Mouse (Mus musculus) hindbrain, embryonic 10.5 days (tissue): ENCODE measurements around the gene Slc15a5. TPM values are rescaled to one million over a fixed set of nuclear protein-coding genes. Genes with fewer than 3 reads are reported as not detected.

Experiments
- DNase-seq: peaks from one replicate; pipeline ENCODE4 v3.0.0-alpha.2; 2017; ENCODE audit warnings: low spot score
- H3K27ac ChIP-seq: fragments of 300-500 bp; sonication (generic); 2 replicates; pipeline ENCODE4 v1.5.1; 2016; ENCODE audit warnings: mild to moderate bottlenecking, moderate library complexity
- H3K27me3 ChIP-seq: fragments of 300-500 bp; sonication (generic); 2 replicates; pipeline ENCODE4 v1.6.1; 2016; ENCODE audit warnings: mild to moderate bottlenecking; ENCODE audit not compliant: poor library complexity, insufficient read depth, severe bottlenecking
- H3K36me3 ChIP-seq: fragments of 300-500 bp; sonication (generic); 2 replicates; pipeline ENCODE4 v1.6.1; 2016; ENCODE audit warnings: mild to moderate bottlenecking, moderate library complexity
- H3K4me1 ChIP-seq: fragments of 300-500 bp; sonication (generic); replicated peaks from 2 replicates; pipeline ENCODE4 v1.6.1; 2016; ENCODE audit warnings: mild to moderate bottlenecking
- H3K4me3 ChIP-seq: fragments of 300-500 bp; sonication (generic); 2 replicates; pipeline ENCODE4 v1.5.1; 2016; ENCODE audit warnings: mild to moderate bottlenecking, moderate library complexity
- H3K9me3 ChIP-seq: fragments of 300-500 bp; sonication (generic); 2 replicates; pipeline ENCODE4 v1.6.1; 2016; ENCODE audit warnings: mild to moderate bottlenecking, moderate library complexity
- WGBS: fragments of 180-500 bp; shearing (Covaris S2); methylation state at CpG from one replicate; pipeline ENCODE4 v1.1.7; 2016; 5-methylcytosine and 5-hydroxymethylcytosine counted together
- polyA plus RNA-seq: library from polyadenylated mRNA; unstranded; fragments of >200 nt; fragmentation: Nextera tagmentation; extraction: Ambion mirVana; gene quantifications from 2 replicates; pipeline ENCODE4 v1.2.1, GENCODE M21; 2016

The Slc15a5 gene
- polyA plus RNA-seq, 1 experiment from 2014 or later = not detected

- 100% methylated on average over 1 of the region's 1 CpGs for WGBS
- H3K27me3 ChIP-seq = no peaks in the 10 kb centered on the region
- H3K9me3 ChIP-seq = no peaks in the 10 kb centered on the region
- H3K4me1 ChIP-seq = no peaks in the 10 kb centered on the region
- H3K36me3 ChIP-seq = no peaks in the 10 kb centered on the region
- no peak overlapping the region for H3K4me3 ChIP-seq
- DNase-seq = no peak
- no peak overlapping the region for H3K27ac ChIP-seq
These were observed 4.0 kb downstream of the Slc15a5 start for GRCm38 (mm10) chr6:138075723-138076122.

DNA sequence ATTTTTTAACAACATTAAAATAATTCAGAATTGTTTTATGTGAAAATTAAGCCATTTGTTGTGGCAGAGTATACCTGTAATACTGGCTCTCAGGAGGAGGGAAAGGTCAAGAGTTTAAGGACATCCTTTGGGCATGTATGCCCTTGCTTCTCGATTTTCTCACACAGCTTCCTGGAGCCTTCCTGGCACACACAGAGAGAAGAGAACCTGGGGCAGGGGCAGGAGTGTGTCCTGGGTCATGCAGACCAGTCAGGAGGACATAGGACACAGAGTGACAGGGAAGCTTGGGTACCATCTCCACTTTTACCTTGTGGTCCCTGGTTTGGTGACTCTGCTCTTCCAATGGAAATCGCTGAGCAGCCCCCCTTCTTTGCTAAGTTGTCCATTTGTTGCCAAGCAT is 6.2 kb downstream of the Slc15a5 start:
- Histone ChIP-seq H3K27me3 (no peaks in the 10 kb centered on the region), H3K4me1 (no peaks in the 10 kb centered on the region), H3K4me3 (no peak overlapping the region), H3K36me3 (no peaks in the 10 kb centered on the region), H3K27ac (no peak overlapping the region), H3K9me3 (no peaks in the 10 kb centered on the region)
- DNase-seq = no peak
- WGBS = 87% methylated on average over 2 of the region's 2 CpGs

- Histone ChIP-seq H3K27me3 (no peaks in the 10 kb centered on the region), H3K9me3 (no peaks in the 10 kb centered on the region), H3K4me1 (no peaks in the 10 kb centered on the region), H3K36me3 (no peaks in the 10 kb centered on the region), H3K27ac (no peak overlapping the region), H3K4me3 (no peak overlapping the region)
- DNase-seq = no peak
- WGBS = 85% methylated on average over 8 of the region's 8 CpGs
These were observed 6.8 kb downstream of the Slc15a5 start for GRCm38 (mm10) chr6:138072963-138073339.

DNA sequence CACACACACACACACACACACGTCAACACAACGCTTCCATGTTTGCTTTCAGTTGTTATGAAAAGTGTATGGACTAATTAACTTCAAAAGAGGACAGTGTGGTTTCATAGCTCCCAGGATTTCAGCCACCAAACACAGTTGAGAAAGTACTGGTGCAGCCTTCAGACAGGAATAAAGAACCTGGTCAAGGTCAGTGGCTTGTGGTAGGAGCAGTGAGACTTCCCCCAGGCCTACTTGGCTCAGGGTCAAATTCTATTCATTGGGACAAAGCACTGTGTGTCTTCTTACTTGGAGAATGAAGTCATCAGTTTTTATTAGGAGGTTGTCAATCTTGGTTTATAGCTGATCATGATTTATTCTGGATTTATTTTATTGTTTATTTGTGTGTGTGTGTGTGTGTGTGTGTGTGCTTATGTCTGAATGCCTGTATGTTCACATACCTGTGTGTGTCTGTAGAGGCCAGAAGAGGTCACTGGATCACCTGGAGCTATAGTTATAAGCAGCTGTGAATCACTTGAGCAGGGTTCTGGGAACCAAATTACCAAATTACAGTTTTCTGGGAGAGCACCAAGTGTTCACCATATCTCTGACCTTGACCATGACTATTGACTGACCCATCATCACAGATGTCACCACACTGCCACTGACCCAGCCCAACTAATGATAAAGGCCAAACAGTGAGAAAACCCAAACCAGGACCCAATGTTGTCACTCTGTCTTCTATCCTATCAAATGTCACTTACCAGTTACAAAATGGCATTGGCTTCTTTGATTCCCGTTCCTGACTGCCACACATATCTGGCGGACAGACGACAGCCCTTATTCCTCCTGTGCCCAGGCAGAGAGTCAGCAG is 7.4 kb downstream of the Slc15a5 start:
- no peak for DNase-seq
- Histone ChIP-seq H3K9me3 (no peaks in the 10 kb centered on the region), H3K4me3 (no peak overlapping the region), H3K27ac (no peak overlapping the region), H3K36me3 (no peaks in the 10 kb centered on the region), H3K27me3 (no peaks in the 10 kb centered on the region), H3K4me1 (no peaks in the 10 kb centered on the region)
- WGBS = 91% methylated on average over 5 of the region's 5 CpGs

GRCm38 (mm10) chr6:138071505-138072107 is 8.1 kb downstream of the Slc15a5 start:
- H3K9me3 ChIP-seq = no peaks in the 10 kb centered on the region
- 77% methylated on average over 4 of the region's 4 CpGs for WGBS
- H3K27me3 ChIP-seq = no peaks in the 10 kb centered on the region
- H3K27ac ChIP-seq = no peak overlapping the region
- H3K4me1 ChIP-seq = no peaks in the 10 kb centered on the region
- DNase-seq = no peak
- no peaks in the 10 kb centered on the region for H3K36me3 ChIP-seq
- no peak overlapping the region for H3K4me3 ChIP-seq

- Histone ChIP-seq H3K9me3 (no peaks in the 10 kb centered on the region), H3K27me3 (no peaks in the 10 kb centered on the region), H3K36me3 (no peaks in the 10 kb centered on the region), H3K4me1 (no peaks in the 10 kb centered on the region), H3K4me3 (no peak overlapping the region), H3K27ac (no peak overlapping the region)
- WGBS = 79% methylated on average over 13 of the region's 13 CpGs
- no peak for DNase-seq
These were observed 8.8 kb downstream of the Slc15a5 start for GRCm38 (mm10) chr6:138070720-138071504.

DNA sequence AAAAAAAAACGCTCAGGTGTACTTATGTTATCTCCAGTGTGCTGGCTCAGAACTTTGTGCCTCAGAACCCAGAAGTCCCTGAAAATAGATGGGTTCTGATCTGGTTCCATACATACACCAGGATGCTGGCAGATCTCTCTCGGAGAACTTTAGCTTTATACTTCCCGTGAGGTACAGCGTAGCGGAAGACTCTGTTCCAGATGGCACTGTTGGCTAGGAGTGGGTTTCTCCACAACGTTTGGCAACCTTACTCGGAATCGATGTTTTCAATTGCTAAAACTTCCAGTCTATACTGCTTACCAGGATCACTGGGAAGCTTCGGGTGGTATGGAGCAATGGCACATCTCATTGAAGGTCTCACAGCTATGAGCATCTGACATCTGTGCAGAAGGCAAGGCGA is 9.8 kb downstream of the Slc15a5 start:
- Histone ChIP-seq H3K27ac (no peak overlapping the region), H3K4me1 (no peaks in the 10 kb centered on the region), H3K4me3 (no peak overlapping the region), H3K36me3 (no peaks in the 10 kb centered on the region), H3K27me3 (no peaks in the 10 kb centered on the region), H3K9me3 (no peaks in the 10 kb centered on the region)
- no peak for DNase-seq
- WGBS = 94% methylated on average over 10 of the region's 10 CpGs

- Histone ChIP-seq H3K4me1 (peaks cover 6% of the 10 kb centered on the region; the same call in 1 of the 2 replicates), H3K27me3 (no peaks in the 10 kb centered on the region), H3K9me3 (no peaks in the 10 kb centered on the region), H3K27ac (no peak overlapping the region), H3K4me3 (no peak overlapping the region), H3K36me3 (no peaks in the 10 kb centered on the region)
- DNase-seq = no peak
- WGBS = 28% methylated on average over 15 of the region's 15 CpGs
These were observed 24.1 kb downstream of the Slc15a5 start for GRCm38 (mm10) chr6:138055572-138055971.

GRCm38 (mm10) chr6:138054956-138055355 is 24.8 kb downstream of the Slc15a5 start:
- H3K27me3 ChIP-seq = no peaks in the 10 kb centered on the region
- H3K36me3 ChIP-seq = no peaks in the 10 kb centered on the region
- peaks cover 6% of the 10 kb centered on the region; the same call in 1 of the 2 replicates for H3K4me1 ChIP-seq
- no peak overlapping the region for H3K4me3 ChIP-seq
- no peaks in the 10 kb centered on the region for H3K9me3 ChIP-seq
- DNase-seq = no peak
- WGBS = 87% methylated on average over 12 of the region's 12 CpGs
- H3K27ac ChIP-seq = no peak overlapping the region

GRCm38 (mm10) chr6:138054166-138054565 is 25.6 kb downstream of the Slc15a5 start:
- DNase-seq = no peak
- WGBS = 39% methylated on average over 1 of the region's 1 CpGs

GRCm38 (mm10) chr6:138053686-138054085 is 26.0 kb downstream of the Slc15a5 start:
- H3K27me3 ChIP-seq = no peaks in the 10 kb centered on the region
- H3K27ac ChIP-seq = no peak overlapping the region
- no peaks in the 10 kb centered on the region for H3K9me3 ChIP-seq
- DNase-seq = no peak
- H3K4me3 ChIP-seq = no peak overlapping the region
- H3K36me3 ChIP-seq = no peaks in the 10 kb centered on the region
- peaks cover 6% of the 10 kb centered on the region; the same call in 1 of the 2 replicates for H3K4me1 ChIP-seq
- WGBS = 90% methylated on average over 9 of the region's 9 CpGs

More at GRCm38 (mm10) chr6:138054166-138054565, 25.6 kb downstream of the Slc15a5 start:
- H3K9me3 ChIP-seq = no peaks in the 10 kb centered on the region
- H3K36me3 ChIP-seq = no peaks in the 10 kb centered on the region
- H3K4me1 ChIP-seq = peaks cover 6% of the 10 kb centered on the region; the same call in 1 of the 2 replicates
- no peak overlapping the region for H3K27ac ChIP-seq
- H3K4me3 ChIP-seq = no peak overlapping the region
- H3K27me3 ChIP-seq = no peaks in the 10 kb centered on the region

GRCm38 (mm10) chr6:138045364-138045763 is 34.4 kb downstream of the Slc15a5 start:
- no peaks in the 10 kb centered on the region for H3K36me3 ChIP-seq
- H3K27ac ChIP-seq = no peak overlapping the region
- DNase-seq = no peak
- no peak overlapping the region for H3K4me3 ChIP-seq
- 0 out of 2 replicates have a peak, but pooled peaks cover 8% of the 10 kb centered on the region for H3K9me3 ChIP-seq
- no peaks in the 10 kb centered on the region for H3K4me1 ChIP-seq
- 93% methylated on average over 2 of the region's 2 CpGs for WGBS
- H3K27me3 ChIP-seq = no peaks in the 10 kb centered on the region

DNA sequence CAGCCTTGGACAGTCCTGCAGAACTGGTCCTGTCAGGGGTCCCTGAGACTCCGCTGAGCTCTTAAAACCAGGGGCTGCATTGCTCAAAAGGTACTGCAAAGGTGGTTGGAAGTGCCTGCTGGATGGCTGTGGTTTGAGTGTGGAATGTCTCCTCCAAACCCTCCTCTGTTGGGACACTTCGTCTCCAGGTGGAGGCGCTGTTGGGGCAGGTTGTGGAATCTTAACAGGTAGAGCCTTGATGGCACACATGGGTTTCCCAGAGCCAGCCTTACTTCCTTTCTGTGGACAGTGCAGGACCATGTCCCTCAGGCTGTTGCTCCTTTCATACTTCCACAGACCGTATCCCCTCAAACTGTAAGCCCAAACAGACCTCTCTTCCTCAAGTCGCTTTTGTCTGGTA is 36.8 kb downstream of the Slc15a5 start:
- 90% methylated on average over 5 of the region's 5 CpGs for WGBS
- Histone ChIP-seq H3K36me3 (no peaks in the 10 kb centered on the region), H3K27ac (no peak overlapping the region), H3K4me3 (no peak overlapping the region), H3K4me1 (no peaks in the 10 kb centered on the region), H3K27me3 (no peaks in the 10 kb centered on the region), H3K9me3 (0 out of 2 replicates have a peak, but pooled peaks cover 8% of the 10 kb centered on the region)
- DNase-seq = no peak
